Mouse (Mus musculus): Measurements from ENCODE around the gene Utrn.

GRCm38 (mm10) chr10:12551735-12552134 lies 317.4 kb downstream of the Utrn start:
- no peak for TF ChIP-seq CTCF (IDR thresholded peaks at IDR 0.05; ENCODE audit: extremely low read depth, insufficient read depth, low read length)
- no peak for TF ChIP-seq POLR2A (IDR thresholded peaks at IDR 0.05; ENCODE audit: extremely low read depth, insufficient read depth, low read length)

All from cortical plate, adult 2 months (tissue).